Mouse (Mus musculus) right cerebral cortex, postnatal 36 days (tissue): ENCODE results near the gene 1700029I15Rik.

Source experiments
- DNase-seq, 2 experiments: peaks; one replicate each; pipeline ENCODE4 v3.0.0; 2022; ENCODE audit warnings: low spot score in 2 of 2, mixed read lengths in 1 of 2

1700029I15Rik gene

GRCm38 (mm10) chr2:92373437-92373813, 8.9 kb upstream of the 1700029I15Rik start:
- DNase-seq: no peak

GRCm38 (mm10) chr2:92374514-92374913, 7.8 kb upstream of the 1700029I15Rik start, which contains the start of the genes Pex16 and Large2:
Pex16 (plus strand) TSS chr2:92374676.
Large2 (minus strand) TSS chr2:92374869.
- peak in 1 of 2 experiments; percentile 57 for DNase-seq

GRCm38 (mm10) chr2:92375099-92375623, 7.2 kb upstream of the 1700029I15Rik start:
- DNase-seq: peak; percentile 92 to 96

DNA sequence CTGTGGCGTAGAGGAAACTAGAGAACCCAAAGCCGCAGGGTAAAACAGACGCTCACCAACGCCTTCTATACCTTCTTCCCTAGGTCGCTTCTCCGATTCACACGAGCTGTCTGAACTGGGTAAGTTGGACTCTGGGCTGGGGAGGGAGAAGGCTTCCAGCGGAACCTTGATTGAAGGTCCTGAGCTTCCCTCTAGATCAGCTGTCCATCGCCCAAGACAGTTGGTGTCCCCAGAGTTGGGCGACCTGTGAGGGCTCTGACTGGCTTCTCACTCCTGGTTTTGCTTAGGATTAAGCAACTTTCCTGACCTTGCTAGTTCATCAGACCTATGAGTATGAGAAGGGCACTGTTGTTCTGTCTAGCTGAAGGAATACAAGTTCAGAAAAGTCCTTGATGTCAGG, 6.5 kb upstream of the 1700029I15Rik start:
- DNase-seq: no peak

DNA sequence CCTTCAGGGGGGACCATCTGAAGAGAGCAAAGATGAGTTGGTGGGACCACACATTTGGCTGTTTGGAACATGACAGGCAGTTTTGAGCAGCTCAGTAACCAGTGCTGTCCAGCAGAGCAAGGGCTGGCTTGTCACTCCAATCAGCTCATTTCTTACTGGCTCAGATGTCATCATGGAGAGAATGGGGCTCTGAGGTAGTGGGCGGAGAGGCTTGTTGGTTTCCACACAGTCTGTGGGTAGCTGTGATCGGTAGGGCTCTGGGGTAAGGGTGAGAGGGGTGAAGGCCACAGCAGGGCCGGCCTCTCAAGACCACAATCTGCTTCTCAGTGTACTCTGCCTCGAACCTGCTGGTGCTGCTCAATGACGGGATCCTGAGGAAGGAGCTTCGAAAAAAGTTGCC, 6.0 kb upstream of the 1700029I15Rik start:
- no peak for DNase-seq

GRCm38 (mm10) chr2:92377320-92377719, 5.0 kb upstream of the 1700029I15Rik start:
- no peak for DNase-seq

GRCm38 (mm10) chr2:92379783-92380494, 2.4 kb upstream of the 1700029I15Rik start:
- no peak for DNase-seq

DNA sequence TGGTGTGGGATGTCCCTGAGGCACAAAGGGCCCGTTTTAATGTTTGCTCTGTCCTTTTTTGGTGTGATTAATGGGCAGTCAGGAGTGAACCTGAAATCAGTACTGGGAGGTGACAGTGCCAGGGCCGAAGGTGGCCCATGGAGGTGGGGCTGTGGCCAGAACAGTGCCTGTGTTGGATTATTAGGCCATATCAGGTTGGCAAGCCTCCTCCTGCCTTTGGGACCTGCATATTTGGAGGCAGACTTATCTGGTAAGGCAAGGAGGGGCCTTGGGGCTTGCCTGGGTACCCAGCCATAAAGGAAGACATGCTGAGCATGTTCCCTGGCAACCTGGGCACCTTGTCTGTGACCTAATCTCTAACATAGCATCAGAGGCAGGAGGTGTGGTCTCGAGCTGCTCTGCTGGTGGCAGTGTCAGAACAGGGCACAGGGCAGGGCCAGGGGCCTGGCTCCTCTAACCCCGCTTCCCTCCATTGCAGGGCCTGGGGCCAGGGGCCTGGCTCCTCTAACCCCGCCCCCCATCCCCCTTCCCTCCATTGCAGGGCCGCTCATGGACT, 1.8 kb upstream of the 1700029I15Rik start:
- no peak for DNase-seq

- DNase-seq: no peak
Observed at GRCm38 (mm10) chr2:92381161-92381560, 1.2 kb upstream of the 1700029I15Rik start.

- DNase-seq: no peak
Observed at GRCm38 (mm10) chr2:92382759-92383158, 421 bp downstream of the 1700029I15Rik start.

DNA sequence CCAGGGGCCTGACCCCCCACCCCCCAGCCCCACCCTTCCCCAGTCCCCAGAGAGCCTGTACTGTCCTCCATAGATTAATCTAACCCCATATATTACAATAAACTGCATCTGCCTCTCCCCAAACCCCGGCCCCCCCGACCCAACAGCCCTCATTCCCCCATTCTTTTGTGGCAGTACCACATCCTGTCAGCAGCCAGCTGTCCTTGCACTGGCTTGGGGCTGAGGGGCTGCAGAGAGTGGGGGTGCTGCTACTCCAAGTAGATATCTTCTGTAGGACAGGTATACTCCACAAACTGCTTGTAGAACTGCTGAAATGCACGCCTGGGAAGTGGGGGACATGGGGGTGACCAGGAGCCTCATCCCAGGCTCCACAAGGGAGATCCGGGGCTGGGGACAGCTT, 1.8 kb downstream of the 1700029I15Rik start:
- no peak for DNase-seq

DNA sequence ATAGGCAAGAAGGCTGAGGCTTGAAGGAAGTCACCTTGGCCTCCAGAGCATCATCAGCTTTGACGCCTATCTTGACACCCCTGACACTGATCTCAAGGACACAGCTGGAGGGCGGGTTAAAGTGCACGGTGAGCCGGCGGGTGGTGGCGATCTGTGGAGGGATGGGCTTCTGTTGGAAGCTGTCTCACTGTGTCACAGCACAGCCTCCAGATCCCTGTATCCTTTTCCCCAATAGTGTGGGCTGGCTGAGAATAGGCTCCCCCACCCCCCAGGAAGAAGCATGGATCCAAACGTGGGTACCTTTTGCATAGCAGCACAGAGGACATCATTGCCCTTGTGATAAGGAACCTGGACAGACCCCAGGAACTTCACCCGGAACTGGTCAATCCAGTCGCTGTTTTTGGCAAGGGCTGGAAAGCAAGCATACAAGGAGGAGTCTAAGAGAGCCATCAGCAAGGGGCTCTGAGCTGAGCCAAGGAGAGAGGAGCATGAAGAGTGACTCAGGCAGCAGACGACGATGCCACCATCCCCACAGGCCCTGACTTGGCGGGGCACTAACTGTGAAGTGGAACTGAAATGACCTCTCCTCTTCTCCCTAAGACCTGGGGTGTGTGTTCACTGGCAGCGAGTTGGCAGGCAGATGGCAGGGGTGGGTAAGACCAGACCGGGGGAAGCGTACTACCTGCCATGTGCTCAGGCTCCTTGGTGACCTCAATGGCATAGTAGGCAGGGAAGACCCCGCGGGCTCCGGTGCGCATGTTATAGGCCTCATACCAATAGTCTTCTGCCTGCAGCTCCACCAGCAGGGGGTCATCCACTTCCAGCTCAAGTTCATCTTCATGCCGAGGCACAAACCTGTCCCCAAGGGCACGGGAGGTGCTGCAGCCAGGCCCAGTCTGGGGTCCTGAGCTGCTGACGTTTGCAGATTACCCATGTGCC, 3.0 kb downstream of the 1700029I15Rik start:
- DNase-seq: no peak

DNA sequence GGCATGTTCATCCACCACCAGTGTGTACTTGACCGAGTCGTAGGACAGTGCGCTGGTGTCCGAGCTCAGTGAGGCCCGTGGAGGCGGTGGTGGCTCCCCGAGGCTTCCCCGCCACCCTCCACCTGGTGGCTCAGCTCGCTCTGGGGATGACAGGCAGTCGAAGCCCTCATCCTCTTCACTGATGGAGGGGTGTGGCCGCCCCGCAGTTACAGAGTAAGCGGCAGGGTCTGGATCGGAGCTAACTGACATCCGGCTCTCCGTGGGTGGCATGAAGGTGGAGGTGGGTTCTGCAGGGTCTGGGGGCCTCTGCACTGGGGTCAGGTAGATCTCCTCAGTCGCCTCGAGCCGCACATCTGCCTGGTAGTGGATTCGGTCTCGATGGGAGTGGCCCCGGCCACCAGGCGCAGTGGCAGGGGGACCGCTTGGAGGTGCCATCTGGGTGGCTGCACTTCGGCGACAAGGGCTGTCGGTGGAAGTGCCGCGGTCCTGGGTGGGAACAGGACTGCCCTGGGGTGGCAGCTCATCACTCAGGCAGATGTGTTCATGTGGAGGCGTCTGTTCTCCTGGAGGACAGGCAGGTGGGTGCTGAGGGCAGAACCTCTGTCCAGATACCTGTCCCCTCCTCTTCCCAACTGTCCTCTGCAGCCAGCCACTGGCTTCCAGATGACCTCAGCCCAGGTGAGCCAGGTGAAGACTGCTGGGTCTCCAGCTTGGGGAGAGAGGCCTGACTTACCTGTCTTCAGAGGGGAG, 4.7 kb downstream of the 1700029I15Rik start:
- DNase-seq: no peak

DNA sequence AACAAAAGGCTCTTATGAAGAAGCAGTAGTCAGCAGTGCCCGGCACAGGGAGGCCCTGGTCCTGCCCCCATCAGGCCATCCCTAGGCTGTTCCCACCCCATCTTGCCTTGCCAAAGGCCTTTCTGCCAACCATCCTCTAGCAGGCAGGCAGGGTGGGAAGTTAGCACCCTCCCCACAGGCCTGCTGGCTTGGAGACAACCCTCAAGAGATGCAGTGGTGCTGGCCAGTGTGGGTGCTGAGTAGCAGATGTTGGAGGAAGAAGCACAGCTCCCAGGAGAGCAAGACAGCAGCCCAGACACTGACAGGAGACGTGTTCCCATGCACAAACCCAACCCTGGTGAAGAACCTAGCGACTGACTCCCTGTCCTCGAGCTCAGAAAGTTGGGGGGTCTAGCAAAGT, 5.3 kb downstream of the 1700029I15Rik start:
- DNase-seq: peak in 1 of 2 experiments; percentile 76

- no peak for DNase-seq
Observed at GRCm38 (mm10) chr2:92388081-92388517, 5.8 kb downstream of the 1700029I15Rik start.

GRCm38 (mm10) chr2:92388891-92389641, 6.7 kb downstream of the 1700029I15Rik start:
- DNase-seq: peak; percentile 94 to 96

DNA sequence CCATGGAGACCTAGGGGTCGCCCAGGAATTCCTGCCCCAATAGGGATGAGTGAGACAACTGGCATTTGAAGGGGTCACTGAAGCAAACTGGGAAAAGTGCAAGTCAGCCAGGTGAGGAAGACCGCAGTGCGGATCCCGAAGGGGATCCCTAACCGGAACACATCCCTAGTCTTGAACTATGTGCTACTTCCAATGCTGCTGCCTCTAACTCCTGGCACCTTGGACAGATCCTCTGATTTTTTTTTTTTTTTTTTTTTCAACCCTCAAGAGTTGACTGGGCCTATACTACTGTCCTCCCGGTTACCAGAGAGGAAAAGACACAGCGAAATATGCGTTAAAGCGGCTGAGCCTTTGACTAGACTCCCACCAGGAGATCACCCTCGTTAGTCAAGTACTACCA, 7.3 kb downstream of the 1700029I15Rik start:
- no peak for DNase-seq

DNA sequence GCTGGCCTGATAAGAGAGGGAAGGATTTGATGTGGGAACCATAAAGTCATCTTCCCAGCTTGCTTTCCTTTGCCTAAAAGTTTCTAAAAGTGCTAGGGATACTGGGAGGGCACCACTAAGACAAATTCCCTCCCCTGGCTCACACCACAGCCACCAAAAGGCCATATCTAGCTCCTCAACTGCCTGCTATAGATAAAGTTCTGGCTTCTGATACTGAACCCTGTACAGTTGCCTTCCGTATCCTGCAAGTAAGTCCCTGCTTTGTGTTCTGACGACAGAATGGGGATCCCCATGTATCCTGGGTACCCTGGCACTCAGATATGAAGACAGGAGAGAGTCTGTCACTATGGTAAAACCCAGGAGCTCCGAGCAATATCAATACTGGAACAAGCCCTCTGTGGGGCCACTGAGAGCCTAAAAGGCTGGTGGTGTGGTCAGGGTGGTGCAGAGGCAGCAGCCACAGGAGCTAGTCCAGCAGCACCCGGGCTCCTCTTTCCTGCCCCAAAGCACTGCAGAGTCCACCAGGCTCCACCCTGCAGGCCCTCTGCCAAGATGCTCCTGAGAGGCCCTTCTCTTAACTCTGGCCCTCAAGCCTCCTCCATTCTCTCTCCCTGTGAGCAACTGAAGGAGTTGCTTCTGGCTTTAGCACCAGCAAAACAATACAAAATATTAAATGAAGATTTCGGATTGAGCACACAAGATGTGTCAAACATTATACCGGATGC, 8.0 kb downstream of the 1700029I15Rik start:
- no peak for DNase-seq

- no peak for DNase-seq
Observed at GRCm38 (mm10) chr2:92391116-92391515, 8.8 kb downstream of the 1700029I15Rik start.
